Mouse (Mus musculus): ENCODE data around the gene Mme.

The Mme gene

DNA sequence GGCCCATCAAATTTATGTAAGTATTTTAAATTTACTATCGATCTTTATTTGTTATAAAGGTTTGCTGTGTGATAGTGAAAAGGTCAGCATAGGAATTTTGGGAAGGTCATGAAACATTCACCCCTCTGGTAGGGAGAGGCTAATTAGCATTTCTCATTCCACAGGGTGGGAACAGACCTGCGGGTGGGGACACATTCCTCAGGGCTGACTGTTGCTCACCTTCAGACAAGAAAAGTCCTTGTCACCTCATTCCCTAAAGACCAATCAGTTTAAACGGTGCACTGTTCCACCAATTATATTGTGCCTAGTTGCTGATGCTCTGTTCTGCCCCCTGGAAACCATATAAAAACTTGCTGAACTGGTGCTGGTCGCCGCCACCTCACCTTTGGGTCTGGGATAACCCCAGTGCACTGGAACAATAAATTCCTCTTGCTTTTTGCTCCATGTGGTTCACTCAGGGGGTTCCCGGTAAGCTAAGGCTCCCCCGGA is at the start of gene Mme:
Gene Mme, plus strand, starts transcription at position 439 of the 489 bp plus-strand sequence.
- no peak for DNase-seq (ENCODE audit: low spot score in 2 of 2)

DNA sequence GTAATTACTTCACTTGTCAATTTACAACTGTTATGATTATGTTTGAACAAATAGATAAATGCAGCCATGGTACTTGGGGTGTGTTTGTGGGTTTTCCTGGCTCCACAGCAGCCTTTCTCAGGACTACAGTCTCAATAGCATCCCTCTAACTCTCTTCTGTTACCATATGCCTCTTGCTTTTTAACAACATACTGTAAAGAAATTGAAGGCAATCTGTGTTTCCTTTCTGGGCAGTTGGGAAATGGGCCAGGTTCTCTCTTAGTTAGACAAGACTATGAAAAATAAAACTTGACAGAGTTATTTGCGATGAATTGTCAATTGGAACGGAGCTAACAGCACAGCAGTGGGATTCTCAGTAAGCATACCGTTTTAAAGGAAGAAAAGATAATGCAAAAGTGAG is 44.8 kb upstream of the Mme start:
- DNase-seq (ENCODE audit: low spot score in 2 of 2) = no peak

DNA sequence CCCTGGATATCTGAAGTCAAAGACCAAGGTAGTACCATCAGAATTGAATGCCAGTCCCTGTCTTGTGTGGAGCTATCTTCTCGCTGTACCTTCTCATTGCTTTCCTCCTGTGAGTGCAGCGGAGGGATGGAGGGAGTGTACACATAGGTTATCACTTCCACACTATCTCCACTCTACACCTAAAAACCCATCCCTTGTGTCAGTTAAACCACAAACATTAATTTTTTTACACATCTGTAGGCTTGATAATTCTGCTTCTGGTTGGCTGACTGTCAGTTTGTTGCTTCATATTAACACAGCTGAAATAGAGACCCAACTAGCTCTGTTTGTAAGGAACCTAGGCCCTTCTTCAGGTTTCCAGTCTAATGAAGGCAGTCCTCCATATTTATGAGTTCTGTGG is 43.3 kb upstream of the Mme start:
- DNase-seq (ENCODE audit: low spot score in 2 of 2) = no peak

DNA sequence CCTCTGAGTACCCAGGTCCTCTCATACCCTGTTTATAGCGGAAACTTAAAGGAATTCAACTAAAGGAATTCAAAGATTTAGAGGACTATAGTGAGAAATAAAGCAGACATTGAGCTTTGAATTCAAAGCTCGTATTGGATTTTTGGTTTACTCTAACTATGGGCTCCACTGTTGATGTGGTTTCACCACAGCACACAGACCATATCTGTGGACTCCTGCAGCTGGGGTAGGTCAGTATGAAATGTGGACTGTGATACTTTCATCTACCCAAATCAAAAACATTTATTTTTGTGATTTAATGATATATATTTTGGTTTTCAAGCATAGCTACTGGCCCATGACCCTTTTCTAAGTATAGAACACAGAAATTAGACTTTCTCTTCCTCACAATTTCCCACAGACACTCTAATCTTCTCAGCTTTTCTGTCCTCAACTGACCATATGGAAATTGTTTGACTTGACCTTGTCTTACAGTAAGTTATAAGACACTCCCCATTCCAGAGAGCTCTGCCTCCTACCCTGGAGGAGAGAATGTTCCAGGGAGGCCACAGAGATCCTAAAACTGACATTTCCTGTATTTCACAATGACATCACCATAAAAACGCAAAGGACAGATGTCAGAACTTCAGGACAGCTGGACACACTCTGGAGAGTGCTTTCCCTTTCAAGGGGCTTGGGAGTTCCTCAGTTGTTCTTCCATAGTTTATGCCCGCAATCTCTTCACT is 19.3 kb upstream of the Mme start:
- DNase-seq (ENCODE audit: low spot score in 2 of 2) = no peak

DNA sequence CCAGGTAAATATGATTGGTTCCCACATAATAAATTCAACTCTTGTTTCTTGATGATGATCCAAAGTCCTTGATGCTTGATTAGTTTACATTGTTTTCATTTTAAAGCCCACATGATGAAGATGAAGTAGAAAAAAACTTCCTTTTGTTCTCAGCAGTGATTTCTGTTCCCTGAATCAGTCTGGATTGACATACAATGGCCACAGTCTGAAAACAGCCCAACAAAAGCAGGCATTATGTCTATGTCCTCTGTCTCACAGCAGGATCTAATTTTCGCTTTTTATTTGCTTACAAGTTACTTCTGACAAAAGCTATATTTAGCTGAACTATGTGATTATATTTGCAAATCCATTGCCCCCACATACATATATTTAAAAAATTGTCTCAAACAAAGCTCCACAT is 17.7 kb upstream of the Mme start:
- DNase-seq (ENCODE audit: low spot score in 2 of 2) = no peak

DNA sequence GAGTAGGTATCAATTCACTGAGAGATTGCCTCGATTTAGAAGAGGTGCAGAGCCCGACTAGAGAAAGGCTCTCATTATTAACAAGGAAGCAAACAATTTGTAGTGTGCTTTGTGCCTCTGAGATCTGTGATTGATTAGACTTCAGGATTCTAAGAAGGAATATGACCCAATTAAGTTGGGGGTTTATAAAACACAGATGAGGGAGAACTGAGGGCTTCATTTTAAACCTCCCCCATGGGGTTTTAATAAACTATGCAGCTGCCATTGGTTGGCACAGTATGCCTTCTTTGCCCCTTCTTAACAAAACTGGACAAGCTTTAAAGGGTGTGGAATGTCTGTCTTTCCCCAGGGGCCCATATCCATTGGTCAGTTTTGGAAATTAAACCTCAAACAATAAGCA is 5.4 kb upstream of the Mme start:
- no peak for DNase-seq (ENCODE audit: low spot score in 2 of 2)

DNA sequence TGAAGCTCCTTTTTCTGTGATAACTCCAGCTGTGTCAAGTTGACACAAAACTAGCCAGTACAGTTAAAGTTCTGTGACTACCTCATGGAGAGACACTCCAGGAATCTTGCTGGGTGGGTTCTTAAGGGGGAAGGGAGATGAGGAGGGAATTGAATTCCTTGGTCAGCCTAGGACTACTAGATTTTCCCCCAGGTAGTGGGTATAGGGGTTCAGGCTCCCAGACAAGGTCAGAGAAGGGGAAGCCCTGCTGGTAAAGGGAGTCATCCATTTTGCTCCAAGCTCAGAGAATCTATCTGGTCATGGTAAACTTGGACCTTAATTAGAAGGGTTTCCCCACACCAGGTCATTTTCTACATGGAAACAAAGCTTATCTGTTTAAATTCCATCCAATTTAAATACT is 2.4 kb downstream of the Mme start:
- no peak for DNase-seq (ENCODE audit: low spot score in 2 of 2)

DNA sequence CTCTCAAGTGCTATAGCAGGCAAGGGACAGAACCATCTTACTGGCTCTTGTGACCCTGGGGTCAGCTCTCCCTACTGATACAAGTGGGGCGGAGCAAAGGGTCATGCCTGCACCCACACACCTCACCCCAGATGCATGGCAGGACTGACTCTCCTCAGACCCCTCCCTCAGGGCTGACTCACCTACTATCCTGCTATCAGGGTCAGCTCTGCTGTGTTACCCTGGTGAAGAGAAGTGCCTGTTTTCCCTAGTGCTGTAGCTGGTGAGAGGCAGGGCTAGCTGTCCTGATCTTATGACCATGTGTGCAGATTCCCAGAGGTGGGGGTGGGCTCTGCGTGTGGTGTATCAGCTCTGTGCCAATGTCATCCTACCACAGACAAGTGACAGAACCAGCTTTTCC is 30.8 kb downstream of the Mme start:
- no peak for DNase-seq (ENCODE audit: low spot score in 2 of 2)

DNA sequence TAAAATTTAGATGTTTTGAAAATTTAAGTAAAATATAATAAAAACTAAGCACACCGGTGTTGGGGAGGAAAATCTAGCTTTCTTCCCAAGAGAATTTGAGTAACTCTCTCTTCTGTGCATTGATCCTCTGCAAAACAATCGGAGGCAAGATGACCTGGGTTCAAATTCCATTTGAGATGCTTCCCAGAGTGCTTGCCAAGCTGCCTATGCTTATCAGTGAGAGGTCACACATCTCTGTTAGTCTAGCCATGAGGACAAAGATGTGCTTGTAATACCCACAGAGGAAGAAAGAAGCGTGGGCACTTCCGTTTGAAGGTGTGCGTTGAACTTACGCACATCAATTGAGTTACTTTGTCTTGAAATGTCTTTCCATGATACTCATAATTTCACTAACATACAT is 53.0 kb downstream of the Mme start:
- no peak for DNase-seq (ENCODE audit: low spot score in 2 of 2)

DNA sequence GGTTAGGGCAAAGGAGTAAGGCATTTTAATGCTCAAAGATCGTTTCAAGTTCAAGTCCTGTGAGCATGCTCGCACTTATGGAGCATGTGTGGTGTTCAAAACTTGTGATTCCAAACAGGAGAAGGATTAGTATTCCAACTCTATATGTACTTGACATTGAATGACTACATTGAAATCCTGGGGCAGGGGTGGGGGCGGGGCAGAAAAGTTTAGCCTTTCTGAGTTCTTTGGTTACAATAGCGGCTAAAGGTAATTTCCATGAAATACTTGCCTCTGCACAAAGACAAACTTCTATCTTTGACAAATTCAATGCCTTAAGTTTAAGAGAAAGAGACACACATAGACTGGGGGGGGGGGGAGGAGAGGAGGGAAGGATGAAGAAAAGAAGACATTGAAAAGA is 53.5 kb downstream of the Mme start:
- no peak for DNase-seq (ENCODE audit: low spot score in 2 of 2)

DNA sequence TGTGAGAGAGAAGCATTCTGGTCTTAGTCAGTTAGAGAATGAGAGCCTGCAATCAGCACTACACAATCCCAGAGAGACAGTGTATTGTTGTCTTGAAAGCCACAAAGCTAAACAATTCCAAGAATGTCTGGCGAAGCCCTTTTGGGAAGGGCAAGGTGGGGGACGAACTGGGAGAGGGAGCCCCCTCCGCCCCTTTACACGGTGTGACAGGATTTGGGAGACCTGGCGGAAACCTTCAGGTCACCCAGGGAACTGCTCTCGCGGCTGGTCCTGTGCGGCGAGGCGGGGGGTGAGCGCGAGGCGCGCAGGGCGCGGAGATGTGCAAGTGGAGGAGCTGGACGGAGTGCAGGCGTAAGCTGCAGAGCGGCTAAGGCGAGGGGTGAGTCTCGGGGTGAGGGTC is 53.9 kb downstream of the Mme start:
- peak; percentile 21 to 34 for DNase-seq (ENCODE audit: low spot score in 2 of 2)

DNA sequence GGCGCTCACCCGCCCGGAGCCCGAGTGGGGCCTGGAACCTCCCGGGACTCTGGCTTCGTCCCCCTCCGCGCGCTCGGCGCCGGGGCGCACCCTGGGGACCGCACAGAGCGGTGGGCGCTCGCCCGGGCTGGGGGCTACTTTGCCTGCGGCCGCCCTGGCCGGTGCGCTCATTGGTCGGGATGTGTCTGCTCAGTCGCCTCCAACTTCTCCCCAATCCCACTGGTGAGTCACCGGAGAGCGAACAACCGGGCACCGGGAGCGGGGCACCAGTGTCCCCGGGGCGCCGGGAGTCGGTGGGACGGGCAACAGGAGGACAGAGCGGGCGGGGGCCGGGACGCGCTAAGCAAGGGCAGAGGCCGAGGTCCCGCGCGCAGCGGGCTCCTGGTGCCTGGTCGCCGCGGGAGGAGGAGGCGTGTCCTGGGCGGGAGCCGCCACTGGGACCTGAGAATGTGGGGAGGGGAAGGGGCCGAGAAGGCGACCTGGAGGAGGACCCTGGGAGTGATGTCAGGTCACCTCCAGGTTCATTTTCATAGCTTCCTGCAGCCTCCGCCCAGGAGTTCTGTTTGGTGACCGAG is 54.4 kb downstream of the Mme start:
- peak; percentile 27 to 42 for DNase-seq (ENCODE audit: low spot score in 2 of 2)

DNA sequence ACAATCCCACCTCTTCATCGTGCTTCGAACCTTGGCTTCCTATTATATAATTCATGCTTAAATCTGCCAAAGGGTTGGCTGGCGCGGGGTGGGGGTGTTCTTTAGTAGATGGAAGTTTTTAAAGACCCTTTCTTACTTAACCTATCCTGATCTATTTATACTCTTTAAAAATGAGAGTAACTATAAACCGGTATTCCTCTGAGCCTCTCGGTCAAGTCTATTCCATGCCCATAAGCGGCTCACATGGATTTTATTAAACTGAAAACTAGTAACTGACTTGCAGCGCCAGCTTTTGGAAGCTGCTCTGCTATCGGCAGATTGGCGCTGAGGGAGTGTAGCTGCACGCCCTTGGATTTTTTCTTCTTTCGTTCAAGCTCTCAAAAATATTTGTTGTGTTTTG is 55.1 kb downstream of the Mme start:
- peak; percentile 22 to 35 for DNase-seq (ENCODE audit: low spot score in 2 of 2)

DNA sequence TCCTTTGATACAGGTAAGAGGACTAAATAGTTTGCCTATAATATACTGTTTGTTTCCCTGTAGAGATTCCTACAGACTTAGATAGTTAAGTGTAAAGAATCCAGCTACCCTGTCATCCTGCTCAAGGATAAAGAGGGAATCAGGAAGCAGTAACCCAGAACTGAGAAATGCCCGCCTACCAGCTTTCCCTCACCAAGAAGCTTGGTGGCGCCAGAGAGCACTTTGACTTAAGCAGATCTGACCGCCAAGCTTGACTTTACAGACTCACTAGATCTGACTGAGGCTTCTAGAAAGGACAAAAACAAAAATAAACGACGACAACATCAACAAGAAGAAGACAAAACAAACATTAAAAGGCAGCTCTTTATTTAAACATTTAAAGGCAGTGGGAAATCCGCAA is 56.5 kb downstream of the Mme start:
- peak; percentile 39 to 75 for DNase-seq (ENCODE audit: low spot score in 2 of 2)

DNA sequence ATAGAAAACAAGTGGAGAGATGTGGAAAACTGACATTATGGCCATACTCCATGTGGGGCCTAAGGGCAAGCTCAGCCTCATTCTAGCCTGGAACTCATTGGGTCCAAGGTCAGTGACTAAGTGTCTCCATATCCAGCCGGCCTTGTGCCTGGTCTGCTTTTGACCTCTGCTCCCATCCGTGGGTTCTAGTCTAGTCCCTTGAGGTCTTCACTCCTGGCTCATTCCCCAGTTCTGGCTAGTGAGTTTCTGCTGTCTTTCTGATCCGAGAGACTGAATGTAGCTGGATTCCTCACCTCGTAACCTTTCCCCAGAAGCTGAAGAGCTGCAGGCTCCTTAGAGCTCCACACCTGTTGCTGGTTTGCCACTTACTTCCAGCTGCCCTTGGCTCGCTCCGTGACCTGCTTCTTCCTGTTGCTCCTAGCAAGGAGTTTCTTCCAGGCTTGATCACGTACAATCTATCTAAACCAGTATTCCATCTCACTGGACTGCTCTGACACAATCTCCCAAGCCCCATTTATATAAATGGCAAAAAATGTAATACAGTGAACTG is 73.9 kb downstream of the Mme start:
- no peak for DNase-seq (ENCODE audit: low spot score in 2 of 2)

DNA sequence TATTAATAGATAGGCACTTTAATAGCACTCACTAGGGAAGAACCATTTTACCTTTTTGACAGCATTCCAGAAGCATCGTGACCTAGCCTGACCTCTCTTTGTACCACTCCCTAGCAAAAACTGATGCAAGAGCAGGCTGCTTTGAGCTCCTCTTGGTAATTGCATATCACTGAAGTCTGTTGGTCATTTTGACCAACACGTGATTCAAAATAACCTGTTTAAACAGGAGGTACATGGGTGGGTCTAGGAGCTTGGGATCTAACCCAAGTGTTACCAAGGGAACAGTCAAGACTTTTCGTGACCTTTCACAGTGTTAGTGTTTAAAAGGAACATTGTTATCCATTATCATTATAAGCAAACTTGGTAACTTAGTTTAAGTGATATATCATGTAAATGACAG is 76.2 kb downstream of the Mme start:
- DNase-seq (ENCODE audit: low spot score in 2 of 2) = no peak

DNA sequence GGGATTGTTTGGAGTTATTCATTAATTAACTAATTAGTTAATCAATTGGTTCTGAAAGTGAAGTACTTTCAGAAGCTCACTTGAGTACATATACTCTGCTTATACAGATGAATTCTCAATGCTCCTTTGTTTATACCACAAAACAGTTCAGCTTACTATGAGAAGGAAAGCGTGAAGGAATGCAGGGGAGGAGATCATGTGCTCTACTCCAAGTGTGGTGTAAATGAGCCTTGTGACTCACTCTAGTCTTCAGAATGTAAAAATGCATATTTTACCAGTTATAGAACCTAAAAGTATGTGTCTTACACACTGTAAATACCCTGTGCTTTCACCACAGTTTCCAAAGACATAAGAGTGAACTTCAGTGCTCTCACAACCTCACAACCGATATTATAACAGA is 84.3 kb downstream of the Mme start:
- no peak for DNase-seq (ENCODE audit: low spot score in 2 of 2)

DNA sequence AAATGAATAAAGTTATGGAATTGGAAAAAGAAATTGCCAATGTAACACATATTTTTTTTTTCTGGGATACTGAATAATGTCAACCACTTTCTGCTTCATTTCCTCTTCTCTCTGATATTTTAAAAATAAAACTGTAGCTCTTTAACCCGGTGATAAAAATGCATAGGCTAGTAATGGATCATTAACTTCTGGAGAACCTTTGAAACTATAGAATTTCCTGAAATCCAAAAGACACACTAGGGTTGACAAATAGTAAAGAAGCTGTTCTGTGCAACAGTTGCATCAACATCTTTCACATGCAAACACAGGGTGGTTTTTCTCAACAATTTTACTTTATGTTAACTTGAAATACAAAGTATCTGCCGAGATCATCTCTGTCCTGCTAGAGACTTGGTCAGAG is 98.8 kb downstream of the Mme start:
- no peak for DNase-seq (ENCODE audit: low spot score in 2 of 2)

DNA sequence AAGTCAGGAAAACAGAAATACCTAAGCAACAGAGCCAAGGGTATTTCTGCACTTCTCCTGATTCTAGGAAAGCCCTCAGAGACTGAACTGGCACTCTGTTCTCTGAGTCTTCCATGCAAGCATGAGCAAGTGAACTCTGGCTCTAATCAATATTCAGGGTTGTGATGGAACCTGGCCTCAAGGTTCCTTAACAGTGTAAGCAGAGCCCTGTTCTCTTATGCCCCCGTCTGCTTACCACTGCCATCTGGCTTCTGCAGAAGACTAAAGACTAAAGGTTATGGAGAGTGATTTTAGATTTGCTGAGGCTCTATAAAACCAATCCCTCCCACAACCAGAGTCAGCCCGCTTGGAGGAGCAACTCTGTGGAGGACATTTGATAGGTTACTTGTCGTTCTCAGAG is 99.2 kb downstream of the Mme start:
- no peak for DNase-seq (ENCODE audit: low spot score in 2 of 2)

DNA sequence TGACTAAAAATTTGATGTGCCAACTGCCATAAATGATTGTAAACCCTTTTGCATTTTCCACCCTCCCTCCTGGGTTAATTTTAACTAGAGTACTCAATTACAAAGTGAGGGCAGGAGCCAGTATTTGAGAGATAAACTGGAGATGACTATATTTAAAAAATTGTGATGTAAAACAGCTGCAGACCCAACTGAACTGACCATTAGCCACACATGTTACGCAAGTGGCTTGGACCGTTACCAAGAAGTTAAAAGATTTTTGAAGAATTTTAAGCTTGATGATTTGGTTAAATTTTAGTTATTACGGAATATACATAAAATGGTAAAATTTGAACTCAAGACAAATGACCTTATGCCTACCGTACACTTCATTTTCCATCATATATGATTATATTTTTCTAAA is 100.1 kb downstream of the Mme start:
- DNase-seq (ENCODE audit: low spot score in 2 of 2) = no peak

DNA sequence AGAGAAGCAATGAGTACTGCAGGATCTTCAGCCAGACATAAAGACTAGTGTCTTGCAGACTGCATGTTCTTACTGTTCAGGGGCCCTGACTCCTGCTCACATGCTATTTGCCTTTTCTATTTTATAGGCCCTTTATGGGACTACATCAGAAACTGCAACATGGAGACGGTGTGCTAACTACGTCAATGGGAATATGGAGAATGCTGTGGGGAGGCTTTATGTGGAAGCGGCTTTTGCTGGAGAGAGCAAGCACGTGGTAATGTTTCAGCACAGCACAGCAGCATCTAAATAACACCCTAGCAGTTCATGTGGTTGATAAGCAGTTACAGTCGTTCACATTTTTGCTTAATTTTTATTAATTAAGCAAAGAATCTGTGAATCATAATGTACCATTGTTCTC is 103.7 kb downstream of the Mme start:
- DNase-seq (ENCODE audit: low spot score in 2 of 2) = no peak

DNA sequence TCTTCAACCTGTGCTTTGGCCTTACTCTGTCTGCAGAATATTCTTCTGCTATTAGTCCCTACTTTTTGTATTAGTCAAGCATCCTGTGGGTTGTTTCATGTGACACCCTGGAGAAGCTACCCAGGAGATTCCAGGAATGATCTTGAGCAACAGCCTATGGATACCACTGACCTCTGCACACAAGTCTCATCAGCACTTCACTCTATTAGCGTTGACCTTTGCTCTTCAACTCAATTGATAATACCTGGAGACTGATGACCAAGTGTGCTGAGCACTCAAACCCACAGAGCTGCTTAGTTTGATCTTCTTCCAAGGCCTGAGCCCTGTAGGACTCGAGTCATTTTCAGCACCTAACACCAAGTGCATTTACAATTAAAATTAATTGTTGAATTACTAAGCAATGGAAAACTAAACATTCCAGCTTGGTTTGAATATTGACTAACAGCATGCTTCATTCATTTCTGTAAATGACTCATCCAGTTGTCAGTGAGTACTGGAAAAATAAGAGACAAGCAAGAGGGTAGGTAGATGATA is 107.6 kb downstream of the Mme start:
- no peak for DNase-seq (ENCODE audit: low spot score in 2 of 2)

DNA sequence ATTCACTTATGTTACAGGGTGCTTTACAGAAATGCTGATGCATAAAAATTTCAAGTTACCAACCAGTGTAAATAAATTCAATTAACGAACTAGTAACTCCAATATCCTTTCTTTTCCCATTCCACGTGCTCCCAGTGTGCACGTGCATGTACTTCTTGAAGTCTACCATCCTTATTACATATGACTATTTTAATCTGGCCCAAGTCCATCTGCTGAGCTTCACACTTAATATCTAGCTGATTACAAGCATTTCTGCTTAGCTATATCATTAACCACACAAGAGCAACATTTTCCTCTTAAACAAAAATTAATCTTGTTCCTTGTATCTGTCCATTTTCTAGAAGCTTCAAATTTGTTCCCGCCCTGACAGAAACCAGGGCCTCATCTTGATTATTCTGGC is 108.9 kb downstream of the Mme start:
- DNase-seq (ENCODE audit: low spot score in 2 of 2) = no peak
